Mouse (Mus musculus) brain, adult 2 months (tissue): Measurements from ENCODE around the gene Fam69a.

Experiments
- DNase-seq: peaks from one replicate; pipeline ENCODE4 v3.0.0; 2011; ENCODE audit warnings: low read depth, low spot score

Fam69a gene

DNA sequence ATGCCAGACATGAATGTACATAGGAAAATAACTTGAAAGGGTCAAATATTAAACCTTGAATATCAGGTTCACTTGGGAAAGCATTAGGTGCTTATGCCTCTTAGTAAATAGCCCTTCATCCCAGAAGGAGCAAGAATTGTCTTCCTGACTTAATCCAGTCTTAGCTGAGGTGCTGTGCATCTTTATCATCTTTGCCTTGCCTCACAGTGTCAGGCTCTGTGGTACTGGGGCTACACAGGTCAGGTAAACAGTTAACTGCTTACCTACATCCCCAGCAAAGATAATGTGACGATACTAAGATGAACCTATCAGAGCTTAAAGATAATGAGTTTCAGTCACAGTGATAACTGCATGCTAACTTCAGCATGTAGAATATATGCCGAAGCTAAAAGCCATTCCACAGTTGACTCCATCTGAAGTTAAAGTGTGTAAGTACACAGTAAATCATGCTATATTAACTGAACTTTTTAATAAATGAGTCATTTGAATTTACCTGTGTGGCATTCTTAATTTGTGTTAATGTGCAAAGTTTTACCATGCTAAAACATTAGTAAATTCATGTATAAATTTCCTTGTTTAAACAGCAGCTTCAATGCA is 78.3 kb downstream of the Fam69a start:
- DNase-seq = no peak

- no peak for DNase-seq
Measured at GRCm38 (mm10) chr5:107904325-107904724, 82.6 kb downstream of the Fam69a start.

GRCm38 (mm10) chr5:107901014-107901615 is 85.8 kb downstream of the Fam69a start:
- DNase-seq = no peak

GRCm38 (mm10) chr5:107900206-107901013 is 86.5 kb downstream of the Fam69a start, which contains the start of gene Rpl5:
Gene Rpl5, plus strand, starts transcription at chr5:107900502.
- peak; percentile 99 for DNase-seq

GRCm38 (mm10) chr5:107896265-107896664 is 90.6 kb downstream of the Fam69a start:
- DNase-seq = peak; percentile 54

DNA sequence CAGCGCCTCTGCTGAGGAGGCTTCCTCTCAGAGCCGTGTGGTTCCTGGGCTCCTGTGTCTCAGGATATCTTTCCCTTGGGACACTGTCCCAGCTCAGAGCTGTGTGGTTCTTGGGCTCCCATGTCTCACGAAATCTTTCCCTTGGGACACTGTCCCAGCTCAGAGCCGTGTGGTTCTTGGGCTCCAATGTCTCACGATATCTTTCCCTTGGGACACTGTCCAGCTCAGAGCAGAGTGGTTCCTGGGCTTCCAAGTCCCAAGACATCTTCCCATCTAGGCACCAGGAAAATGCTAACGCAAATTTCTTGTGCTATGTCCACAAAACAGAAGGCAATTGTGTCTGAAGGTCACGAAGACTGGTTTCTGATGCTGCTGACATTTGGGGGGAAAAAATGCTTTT is 92.2 kb downstream of the Fam69a start:
- DNase-seq = no peak

DNA sequence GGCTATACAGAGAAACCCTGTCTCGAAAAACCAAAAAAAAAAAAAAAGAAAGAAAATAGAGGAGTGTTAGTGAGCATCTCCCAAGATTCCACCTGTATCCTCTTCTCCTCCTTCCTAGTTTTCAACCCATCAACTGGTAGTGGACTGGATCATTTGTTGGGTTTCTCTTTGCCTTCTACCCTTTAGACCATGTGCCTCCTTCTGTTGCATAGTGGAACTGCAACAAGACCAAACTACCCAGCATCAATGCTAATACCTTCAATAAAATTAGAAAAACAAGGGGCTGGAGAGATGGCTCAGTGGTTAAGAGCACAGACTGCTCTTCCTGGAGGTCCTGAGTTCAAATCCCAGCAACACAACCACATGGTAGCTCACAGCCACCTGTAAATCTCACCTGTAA is 95.4 kb downstream of the Fam69a start:
- peak; percentile 29 for DNase-seq

- no peak for DNase-seq
Measured at GRCm38 (mm10) chr5:107889994-107890888, 96.6 kb downstream of the Fam69a start.

DNA sequence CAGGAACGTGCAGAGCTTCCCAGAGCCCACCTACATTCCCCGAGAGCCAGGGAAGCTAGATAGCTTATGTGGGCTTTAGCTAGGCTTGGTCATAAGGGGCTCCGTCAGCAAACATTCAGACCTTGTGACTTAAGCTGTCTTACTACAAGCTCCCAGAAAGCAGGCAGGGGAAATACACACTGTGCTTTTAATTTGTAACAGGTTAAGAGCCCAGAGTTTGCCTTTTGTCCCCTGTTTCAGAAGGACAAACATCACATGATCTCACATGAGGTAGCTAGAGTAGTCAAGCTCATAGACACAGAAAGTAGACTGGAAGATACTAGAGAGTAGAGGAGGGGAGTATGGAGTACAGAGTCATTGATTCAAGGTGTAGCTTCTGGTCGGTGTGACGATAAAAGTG is 106.2 kb downstream of the Fam69a start:
- no peak for DNase-seq

- DNase-seq = no peak
Measured at GRCm38 (mm10) chr5:107877053-107877452, 109.8 kb downstream of the Fam69a start.

DNA sequence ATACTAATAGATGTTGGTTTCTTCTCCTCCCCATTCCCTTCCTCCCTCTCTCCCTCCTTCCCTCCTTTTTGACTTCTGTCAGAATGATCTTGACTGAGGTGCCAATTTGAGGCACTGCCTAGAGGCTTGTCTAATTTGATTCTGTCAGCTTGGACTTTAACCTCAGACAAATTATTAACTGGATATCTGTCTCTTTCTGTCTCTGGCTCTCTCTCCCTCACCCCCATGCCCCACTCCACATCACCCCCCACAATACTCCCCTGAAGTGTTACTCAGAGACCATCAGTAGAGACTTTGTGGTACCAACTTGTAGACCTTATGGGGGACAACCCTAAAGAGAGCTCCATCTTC is 111.6 kb downstream of the Fam69a start:
- DNase-seq = no peak

GRCm38 (mm10) chr5:107874561-107875260 is 112.2 kb downstream of the Fam69a start, which contains the start of gene Evi5:
Gene Evi5, minus strand, starts transcription at chr5:107875107.
- peak; percentile 59 for DNase-seq

DNA sequence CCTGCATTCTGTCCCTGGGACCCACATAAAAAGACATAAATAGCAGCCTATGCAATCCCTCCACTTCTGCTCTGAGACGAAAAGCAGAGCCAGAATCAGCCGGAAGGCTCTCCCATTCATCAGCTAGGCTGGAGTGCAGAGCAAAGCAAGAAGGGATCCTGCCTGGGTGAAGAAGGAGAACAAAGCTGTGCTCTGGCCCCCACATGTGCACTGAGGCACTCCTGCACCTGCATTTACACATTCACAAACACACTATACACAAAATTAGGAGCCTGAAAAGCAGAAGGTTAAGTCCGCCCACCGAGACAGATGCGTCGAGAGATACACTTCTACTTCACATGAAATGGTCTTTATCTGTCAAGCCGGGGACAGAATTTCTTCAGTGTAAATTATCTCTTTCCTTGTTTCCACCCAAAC is 113.0 kb downstream of the Fam69a start:
- DNase-seq = peak; percentile 65

GRCm38 (mm10) chr5:107873330-107873729 is 113.6 kb downstream of the Fam69a start:
- DNase-seq = no peak

DNA sequence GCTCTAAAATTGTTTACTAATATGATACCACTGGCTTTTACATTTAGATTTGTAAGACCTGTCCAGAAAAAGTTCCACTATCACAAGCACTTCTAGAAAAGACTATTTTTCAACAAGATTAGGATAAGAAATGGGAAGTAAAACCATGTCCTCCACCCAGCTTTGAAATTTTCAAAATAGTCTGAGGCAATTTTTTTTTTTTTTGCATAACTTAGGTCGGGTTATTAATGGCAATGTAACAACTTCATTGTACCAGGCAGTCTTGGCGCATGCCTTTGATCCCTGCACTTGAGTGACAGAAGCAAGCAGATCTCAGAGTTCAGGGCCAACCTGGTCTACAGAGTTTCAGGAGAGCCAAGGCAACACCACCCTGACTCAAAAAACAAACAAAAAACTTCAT is 117.2 kb downstream of the Fam69a start:
- DNase-seq = no peak

DNA sequence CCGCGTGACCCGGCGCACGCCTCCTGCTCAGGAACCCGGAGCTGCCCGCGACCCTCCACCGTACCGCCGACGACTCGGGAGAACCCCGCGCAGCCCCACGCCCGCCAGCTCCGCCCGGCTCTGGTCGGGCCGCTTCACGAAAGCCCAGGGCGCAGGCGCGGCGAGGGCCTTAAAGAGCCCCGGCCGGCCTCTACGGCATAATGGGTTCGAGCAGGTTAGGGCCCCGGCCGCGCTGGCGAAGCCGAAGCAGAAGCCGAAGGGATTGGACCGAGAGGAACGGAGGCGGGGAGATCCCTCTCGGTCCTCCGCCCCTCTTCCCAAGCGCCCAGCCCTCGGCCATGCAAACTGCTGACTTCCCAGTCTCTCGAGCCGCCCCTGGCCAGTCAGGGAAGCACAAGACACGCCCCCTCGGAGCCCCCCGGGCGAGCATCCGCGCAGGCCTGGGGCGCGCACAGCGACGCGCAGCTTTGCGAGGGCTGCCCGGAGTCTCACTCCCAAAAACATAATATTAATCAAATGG is 117.9 kb downstream of the Fam69a start:
- DNase-seq = peak; percentile 95

GRCm38 (mm10) chr5:107867970-107868904 is 118.6 kb downstream of the Fam69a start:
- peak; percentile 70 for DNase-seq

DNA sequence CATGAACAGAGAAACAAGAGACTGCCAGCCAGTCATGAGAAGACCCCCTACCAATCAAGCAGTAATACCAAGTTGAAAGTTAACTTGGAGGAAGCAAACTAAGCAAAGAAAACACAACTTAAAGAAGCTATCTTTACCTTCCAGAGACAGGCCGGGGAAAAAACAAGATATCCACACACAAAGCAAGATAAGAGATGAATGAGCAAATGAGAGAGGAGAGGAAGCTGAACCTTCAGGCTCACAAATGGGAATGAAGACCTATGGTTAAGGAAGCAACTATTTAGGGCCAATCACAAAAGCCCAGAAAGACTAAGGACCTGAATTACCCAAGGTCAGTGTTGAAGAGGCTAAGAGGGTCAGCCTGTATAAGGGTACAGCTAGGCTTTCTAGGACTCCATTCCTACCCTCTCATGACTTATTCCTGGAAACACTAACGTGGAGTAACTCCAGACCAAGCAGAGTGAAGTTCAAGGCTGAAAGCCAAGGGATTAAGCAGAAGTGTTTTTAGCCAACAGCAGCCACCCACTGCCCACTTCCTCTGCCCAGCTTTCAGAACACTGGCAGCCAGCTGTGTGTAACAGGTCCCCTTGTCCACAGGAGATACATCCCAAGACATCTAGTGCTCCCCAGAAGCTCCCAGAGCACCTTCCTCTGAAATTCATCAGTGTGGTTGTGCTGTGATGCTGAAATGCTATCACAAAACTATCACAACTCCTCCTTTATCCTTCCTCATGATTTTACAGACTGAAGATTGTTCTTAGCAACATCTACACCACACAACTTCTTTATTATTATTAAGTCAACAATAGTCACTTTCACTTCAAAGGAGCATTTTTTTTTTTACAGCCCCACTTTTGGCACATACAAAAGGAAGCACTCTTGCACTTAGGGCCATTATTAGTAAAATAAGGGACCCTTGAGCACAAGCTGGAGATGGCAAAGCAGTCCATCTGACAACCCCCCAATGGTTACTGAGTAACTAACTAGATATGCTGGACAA is 120.5 kb downstream of the Fam69a start:
- no peak for DNase-seq
